Mouse (Mus musculus) cerebellum, postnatal 4 days (tissue): ENCODE measurements around the gene Clcn6.
"Not testable (repeated sequence)": the region's sequence is repeated elsewhere in the genome, so short reads cannot be mapped to it uniquely, and the experiment has no call there.

Experiments used
- DNase-seq, 2 experiments: peaks; one replicate each; pipeline ENCODE4 v3.0.0; 2022; ENCODE audit warnings: low spot score in 2 of 2, mixed read lengths in 1 of 2

Clcn6 gene

DNA sequence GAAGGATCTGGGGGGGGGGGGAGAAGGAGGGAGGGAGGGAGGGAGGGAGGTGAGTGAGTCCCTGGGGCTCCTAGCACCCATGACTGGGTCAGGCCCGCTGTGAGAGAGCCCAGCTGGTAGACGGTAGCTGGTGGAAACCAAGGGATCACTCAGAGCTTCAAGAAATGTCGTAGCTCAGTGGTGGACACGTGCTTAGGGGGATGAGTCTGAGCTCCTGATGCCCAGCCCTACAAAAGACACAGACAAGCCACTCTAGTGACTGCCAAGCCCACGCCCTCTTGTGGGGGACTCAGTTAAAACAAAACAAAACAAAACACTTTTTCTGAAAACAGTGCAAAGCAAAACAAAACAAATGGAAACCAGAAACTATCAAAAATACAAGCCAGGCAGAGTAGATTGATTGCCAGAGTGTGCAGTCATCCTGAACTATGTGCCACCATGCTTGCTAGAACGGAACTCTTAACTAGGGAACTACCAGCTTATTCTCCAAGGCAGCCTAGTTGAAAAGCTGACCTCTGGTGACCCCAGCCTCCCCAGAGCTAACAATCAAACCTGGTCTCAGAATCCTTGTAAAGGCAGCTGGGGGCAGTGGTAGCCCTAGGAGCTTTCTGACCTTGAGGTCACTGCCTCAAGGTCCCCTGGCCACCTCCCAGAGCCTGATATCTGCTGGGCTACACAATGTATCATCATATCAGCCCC is 27.2 kb upstream of the Clcn6 start:
- no peak for DNase-seq

DNA sequence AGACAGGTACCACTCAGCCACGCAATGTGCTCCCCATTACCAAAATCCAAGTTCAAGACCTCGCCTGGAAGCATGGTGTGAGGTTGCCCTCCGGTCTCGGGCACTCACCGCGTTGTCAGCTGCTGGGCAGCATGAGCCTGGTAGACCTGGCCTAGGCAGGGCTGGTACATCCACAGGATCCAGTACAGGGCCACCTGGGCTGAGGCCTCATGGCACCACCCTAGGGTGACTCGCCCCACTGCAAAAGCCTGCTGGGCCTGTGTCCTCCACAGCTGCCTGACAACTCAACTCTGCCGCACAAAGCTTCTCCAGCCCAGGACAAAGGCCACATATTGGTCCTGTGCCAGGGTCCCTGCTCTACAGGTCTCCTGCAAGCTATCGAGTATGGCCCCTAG is 22.5 kb upstream of the Clcn6 start:
- DNase-seq = no peak

DNA sequence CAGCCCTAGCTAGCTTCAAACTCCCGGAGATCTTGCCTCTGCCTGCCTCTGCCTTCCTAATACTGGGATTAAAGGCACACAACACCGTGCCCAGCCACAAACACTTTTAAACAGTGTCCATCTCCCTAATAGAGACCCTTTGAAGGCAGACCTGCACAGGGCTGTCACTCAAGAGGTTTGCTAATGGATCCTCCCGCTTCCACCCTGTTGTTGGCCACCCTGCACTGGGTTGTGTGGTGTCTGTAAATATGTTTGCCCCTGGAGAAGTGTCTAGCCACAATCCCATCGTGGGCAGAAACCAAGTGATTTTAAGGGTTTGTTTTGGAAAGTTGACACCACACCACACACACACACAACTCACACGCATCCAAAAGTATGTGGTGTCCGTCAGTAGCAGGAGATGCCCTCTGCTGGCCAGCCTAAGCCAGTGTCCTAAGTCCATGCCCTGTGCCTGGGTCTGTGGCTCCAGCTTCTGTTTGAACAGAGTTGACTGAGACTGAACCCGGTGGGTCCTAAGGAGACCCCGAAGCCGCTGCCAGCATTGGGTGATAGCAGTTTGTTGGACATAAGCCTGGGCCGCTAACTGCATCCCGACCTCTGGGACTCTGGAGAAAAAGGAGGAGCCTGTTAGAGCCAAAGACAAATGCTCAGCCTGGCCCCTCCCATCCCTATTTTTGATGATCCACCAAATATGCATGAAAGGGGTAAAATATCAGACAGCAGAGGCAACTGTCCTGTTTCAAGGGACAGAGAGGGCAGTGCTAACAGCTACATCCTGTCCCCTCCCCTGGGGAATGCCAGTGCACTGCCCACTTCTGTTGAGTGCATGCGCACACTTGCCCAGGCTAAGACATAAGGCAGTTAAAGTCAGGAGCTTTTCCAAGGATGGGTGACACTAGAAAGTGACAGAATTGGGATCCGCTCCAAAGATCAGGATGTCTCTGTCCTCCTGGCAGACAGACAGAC is 21.8 kb upstream of the Clcn6 start:
- peak in 1 of 2 experiments; percentile 35 for DNase-seq

DNA sequence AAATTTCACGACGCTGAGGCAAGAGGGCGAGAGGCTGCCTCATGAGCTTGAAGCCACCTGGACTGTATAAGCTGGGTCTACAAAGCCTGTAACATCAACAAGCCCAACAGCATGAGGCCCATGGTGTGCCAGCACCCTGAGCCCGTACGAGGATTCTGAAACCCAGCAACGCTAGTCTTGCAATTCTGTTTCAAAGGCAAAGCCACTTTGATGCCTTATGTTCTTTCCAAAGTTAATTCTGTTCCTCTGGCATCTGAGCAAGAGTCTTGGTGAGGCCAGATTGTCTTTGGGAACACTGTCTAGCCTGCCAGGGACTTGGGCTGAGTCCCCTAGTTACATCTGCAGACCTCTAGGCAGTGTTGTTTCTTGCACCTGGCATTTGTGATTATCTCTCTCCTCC is 20.4 kb upstream of the Clcn6 start:
- no peak for DNase-seq

DNA sequence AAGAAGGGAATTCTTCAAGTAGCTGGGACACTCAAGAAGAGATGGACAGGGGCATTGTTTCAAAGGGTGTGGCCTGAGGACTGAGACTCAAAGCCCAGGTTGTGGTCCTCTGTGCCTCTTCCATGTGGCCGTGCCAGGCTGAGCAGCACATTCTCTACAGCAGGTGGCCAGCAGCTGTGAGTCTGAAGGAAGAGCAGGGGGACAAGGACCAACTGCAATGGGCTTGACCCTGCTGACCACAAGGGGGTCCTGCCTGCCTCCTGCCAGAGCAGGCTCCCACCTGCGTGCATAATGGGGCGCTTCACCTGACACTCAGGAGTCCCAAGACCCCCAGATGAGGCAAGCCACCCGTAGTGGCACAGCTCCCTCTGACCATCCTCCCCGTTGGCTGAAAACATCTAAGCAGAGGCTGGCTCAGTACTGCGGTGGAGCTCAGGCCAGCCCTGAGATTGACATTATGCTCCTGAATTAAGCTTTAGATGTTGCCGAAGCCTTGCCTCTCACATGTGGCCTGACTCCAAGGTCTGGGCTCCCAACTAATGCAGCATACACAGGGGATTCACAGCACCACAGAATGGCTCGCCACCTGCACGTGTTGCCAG is 19.7 kb upstream of the Clcn6 start:
- no peak for DNase-seq

DNA sequence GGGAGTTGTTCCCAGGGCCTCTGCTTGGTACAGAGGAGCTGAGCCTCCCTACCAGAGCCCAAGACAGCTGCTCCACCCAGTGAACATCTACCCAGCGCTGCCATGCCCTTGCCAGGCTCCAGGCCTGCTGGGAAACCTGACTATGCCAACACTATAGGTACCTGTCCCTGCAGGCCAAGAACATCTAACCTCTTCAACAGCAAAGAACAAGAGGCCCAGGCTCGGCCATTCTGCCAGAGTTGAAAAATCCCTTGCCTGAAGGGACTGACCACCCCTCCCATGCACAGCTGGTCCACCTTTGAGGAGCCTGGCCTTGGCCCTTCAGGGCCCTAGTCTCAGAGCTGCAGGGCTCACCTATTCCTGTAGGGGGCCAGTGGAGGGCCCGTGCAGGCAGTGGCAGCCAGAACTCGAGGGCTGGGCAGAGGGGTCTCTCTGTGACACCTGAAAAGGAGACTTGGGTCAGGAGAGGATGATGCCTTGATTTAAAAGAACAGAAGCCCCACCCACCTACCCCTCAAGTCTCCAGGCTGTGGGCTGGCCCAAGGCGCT is 19.1 kb upstream of the Clcn6 start:
- no peak for DNase-seq

DNA sequence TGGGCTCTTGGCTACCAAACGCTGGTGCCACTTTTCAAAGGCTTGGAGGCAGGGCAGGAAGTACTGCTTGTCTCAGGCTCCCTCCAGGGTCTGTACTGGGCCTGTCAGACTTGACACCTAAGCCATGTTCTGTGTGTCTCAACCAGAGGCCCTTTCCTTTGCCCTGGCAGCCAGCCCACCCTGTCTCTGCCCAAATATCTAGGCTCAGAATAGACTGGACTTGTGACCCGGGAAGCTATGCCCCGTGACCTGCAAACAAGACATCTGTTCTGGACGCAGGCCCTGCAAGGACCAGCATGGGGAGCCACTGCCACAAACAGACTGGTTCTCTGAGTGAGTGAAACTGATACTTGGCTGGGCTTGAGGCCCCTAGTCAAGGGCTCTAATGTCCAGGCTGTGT is 18.2 kb upstream of the Clcn6 start:
- DNase-seq = no peak

DNA sequence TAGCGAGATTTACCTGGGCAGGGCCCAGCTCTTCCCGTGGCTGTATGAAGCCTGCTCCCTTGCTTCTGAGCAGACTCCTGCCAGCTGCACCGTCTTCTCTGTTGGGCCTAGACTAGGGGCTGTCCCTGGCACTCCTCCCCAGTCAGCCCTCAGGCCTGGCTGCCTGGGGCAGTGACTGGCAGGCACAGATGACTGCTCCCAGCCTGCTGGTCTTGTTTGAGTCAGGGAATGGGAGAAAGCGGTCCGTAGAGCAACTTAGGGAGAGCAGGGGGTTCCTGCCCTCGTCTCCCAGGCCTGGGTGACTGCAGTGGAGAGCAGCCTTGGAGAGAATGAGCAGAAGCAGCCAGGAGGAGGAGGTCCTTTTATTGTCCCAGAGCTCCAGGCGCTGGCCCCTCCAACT is 17.6 kb upstream of the Clcn6 start:
- no peak for DNase-seq

DNA sequence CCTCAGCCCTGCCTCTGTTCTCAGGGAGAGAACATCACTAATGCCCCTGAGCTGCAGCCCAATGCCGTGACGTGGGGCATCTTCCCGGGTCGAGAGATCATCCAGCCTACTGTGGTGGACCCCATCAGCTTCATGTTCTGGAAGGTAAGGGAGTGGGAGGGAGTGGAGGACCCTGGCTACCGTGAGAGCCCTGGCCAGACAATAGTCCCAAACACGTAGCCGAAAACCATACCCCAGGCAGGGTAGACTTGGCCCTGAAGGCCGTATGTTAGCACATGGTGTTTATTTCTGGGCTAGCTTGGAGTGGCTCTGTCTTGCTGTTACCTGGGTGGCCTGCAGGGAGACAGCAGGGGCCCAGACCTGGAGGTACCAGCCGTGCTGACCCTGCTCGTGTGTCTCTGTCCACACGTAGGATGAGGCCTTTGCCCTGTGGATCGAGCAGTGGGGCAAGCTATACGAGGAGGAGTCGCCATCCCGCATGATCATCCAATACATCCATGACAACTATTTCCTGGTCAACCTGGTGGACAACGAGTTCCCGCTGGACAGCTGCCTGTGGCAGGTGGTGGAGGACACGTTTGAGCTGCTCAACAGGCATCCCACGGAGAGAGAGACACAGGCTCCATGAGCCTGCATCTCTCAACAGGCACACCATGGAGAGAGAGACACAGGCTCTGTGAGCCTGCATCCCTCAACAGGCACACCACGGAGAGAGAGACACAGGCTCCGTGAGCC is 16.5 kb upstream of the Clcn6 start:
- no peak for DNase-seq

DNA sequence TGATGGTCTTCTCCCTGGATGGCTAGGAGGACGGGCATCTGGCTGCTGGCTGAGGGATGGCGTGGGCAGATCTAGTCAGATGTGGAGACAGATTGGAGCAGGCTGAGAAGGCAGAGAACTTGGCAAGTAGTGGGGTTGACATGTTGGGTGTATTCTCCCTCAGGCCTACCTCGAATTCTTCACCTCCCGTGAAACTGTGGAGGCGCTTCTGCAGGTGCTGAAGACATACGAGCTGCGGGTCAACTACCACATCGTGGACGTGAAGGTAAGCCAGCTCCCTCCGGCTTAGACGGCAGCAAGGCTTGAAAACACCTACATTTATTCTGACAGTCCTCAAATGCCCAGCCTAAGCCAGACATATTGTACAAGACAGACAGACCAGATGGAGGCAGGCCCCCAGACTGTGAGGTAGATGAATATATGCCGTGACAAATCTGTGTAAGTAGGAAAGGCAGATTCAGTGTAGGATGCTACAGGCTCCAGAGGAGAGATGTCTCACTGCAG is 14.8 kb upstream of the Clcn6 start:
- DNase-seq = no peak

DNA sequence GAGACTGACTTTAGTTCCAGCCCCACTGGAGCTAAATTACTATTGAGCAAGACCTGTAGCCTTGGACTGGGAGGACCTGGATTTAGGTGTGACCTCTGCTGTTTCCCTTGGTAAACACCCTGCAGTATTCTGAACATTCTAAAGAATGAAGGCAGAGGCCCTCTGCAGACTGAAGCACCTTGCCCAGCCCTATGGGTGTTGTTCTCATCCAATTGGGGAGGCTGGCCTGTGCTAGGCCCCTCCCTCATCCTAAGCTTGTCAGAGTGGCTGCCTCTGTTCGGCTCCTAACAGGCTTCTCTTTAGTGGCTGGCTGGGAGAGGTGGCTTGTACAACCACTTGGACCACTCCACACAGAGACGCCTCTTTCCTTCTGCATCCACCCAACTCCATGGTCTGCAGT is 14.4 kb upstream of the Clcn6 start:
- no peak for DNase-seq

DNA sequence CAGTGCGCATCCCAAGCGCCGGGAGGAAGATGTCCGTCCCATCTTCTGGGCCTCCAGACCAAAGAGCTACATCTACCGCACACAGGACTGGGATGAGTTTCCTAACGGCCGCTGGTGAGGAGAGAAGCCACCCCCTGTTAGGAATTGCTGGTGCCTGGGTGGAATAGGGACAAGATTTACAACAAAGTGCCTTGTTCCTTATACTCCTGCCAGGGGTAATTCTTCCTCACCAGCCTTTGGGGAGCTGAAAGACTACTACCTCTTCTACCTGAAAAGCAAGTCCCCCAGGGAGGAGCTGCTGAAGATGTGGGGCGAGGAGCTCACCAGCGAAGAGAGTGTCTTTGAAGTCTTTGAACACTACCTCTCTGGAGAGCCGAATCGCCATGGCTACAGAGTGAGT is 13.3 kb upstream of the Clcn6 start:
- DNase-seq = no peak

DNA sequence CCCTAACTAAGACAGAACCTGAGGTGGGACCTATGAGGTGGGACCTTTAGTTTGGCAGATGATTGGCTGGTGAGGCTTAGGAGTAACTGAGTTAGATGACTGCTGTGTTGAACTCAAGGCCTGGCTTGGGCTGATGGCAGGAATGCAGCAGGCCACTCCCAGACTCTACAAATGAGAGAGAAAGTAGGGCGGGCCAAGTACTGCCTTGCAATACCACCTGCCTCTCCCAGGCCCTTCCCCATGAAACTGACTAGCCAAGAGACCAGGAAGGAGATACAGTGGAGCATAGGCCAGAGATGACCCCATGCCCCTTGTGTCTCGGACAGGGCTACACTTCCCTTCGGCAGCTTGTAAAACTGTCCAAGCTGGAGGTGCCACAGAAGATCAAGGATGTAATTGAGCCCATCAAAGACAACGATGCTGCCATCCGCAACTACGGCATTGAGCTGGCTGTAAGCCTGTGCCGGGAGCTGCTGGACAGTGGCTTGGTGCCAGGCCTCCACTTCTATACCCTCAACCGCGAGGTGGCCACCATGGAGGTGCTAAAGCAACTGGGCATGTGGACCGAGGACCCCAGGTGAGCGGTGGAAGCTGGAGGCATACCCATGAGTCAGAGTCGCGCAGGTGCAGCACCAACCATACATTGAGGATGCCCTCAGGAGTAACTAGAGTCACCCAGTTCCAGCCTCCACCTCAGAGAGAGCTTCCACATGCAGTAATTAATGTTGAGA is 12.6 kb upstream of the Clcn6 start:
- DNase-seq = no peak

DNA sequence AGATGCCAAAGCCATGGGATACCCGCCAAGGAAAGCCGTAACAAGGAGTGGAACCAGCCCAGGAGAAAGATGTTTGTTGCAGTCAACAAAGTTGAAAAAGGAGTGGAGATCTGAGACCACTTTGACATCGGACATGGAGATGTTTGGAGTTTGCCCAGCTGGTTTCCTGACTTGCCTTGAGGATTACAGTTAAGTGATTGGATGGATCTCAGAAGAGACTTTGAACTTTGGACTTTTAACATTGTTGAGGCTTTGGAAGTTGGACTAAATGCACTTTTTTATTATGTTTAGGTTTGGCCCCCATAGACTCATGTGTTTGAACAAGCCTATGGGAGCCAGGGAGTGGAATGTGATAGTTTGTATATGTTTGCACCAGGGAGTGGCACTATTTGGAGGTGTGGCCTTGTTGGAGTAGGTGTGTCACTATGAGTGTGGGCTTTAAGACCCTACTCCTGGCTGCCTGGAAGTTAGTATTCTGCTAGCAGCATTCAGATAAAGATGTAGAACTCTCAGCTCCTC is 11.8 kb upstream of the Clcn6 start:
- not testable (repeated sequence) for DNase-seq

DNA sequence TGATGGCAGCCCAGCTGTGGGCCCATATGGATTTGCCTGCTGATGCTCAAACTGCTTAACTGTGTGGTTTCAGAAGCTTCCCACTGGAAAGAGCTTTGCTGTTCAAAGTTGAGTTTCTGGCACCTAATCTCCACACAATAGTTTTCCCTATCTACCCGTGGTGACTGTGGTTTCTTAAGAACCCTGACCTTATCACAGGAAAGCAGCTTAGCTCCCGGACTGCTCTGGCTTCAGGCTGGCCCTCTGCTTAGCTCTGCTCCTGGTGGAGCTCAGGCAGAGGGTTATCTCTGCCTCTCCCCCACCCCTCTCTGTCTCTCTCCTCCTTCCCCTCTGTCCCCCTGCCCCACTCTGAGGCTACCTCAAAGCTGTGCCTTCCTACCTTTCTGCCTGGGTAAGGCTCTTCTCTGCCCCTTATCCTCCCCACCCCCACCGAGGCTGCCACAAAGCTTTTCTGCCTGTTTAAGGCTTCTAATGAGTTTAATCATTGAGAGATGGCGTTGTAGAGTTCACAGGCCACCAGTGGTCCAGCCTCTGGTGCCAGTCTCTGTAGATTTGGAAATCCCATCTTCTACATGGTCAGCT is 7.9 kb upstream of the Clcn6 start:
- DNase-seq = no peak

DNA sequence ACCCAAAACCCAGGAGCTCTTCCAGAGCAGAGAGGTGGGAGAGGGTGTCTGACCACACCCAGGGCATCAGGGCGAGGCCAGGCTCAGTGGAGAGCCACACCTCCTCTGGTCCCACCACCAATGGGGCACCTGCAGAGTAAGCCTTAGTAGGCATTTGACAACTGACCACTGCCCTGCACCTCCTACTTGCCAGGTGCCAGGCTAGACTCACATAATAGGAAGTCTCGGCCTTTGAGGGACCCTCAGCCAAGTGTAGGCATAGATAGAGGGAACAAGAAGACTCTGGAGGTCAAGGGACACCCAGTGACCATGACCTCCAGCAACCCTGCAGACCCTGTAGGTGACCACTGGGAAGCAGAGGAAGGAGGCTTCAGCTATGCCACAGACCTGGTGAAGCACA is 5.5 kb upstream of the Clcn6 start:
- no peak for DNase-seq

DNA sequence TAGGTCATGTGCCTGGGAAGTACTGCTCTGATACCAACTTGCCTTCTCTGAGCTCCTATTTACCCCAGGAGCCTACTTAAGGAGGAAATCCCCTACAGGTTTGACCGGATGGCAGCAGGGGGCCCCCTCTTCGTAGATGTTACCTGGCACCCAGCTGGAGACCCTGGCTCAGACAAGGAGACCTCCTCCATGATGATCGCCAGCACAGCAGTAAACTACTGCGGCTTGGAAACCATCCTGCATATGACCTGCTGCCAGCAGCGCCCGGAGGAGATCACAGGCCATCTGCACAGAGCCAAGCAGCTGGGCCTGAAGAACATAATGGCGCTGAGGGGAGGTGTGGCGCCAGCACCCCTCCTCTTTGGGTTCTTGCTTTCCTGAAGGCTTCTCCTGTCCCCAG is 4.7 kb upstream of the Clcn6 start:
- not testable (repeated sequence) for DNase-seq

DNA sequence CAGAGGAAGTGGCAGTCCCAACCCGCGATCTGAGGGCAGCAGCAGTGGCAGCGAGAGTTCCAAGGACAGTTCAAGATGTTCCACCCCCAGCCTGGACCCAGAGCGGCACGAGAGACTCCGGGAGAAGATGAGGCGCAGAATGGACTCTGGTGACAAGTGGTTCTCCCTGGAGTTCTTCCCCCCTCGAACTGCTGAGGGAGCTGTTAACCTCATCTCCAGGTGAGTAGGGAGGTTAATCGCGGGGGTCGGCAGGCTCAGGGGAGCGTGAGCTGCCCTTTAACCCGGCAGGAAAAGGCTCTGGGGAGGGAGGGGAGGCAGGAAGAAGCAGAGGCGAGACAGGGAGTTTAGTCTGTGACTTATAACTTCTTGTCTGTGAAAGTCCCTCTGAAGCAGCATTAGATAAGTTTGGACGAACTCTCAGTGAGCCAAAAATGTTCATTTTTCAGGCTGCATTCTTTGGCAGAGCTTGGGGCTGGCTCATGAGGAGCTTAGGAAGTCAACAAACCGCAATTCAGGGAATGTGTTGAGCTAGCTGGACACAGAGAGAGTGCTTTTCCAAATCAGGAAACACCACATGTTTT is 3.1 kb upstream of the Clcn6 start:
- DNase-seq = no peak

DNA sequence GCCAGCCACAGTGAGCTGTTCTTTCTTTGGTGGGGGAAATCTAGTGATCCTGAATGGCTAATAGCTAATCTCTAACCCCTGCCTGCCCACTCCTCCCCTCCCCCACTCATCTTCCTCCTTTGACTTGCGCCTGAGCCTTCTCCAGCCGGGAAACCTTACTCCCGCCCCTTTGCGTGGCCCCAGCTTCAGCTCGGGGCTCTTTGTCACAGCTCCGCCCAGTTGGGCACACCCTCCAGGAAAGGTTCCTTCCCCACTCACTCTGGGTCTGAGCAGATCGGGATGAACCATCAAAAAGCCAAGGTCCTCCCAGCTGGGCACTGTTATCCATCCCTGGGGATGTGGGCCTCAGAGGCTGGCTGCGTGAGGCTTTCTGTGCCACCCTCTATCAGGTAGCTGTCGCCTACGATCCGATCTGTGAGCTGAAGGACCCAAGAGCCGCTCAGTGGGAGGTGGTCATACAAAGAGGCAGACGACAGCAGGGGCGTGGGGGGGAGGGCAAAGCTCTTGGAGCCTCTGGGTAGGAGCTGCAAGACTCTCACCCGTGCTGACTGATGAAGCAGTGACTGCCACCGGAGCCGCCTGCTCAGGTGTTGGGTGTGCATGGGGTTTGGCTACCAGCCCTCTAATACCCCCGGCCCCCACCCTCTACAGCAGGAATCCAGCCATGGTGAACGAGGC is 2.5 kb upstream of the Clcn6 start:
- peak in 1 of 2 experiments; percentile 40 for DNase-seq
